Mouse (Mus musculus) urinary bladder, postnatal 10 days (tissue): Measurements from ENCODE around the gene Nr4a3.

Experiments used
- DNase-seq: peaks from one replicate; pipeline ENCODE4 v3.0.0; 2022; ENCODE audit warnings: low spot score

Nr4a3 gene

GRCm38 (mm10) chr4:48044491-48045211 is at the start of gene Nr4a3:
TSS of gene Nr4a3 (plus strand) at chr4:48045153.
- peak; percentile 44 for DNase-seq

GRCm38 (mm10) chr4:48002969-48003368 is 42.0 kb upstream of the Nr4a3 start:
- DNase-seq, result no peak

GRCm38 (mm10) chr4:48003456-48003855 is 41.5 kb upstream of the Nr4a3 start:
- no peak for DNase-seq

GRCm38 (mm10) chr4:48006355-48006754 is 38.6 kb upstream of the Nr4a3 start:
- DNase-seq, result no peak

- DNase-seq, result no peak
Measured at GRCm38 (mm10) chr4:48012209-48012608, 32.7 kb upstream of the Nr4a3 start.

- no peak for DNase-seq
Measured at GRCm38 (mm10) chr4:48022966-48023365, 22.0 kb upstream of the Nr4a3 start.

- DNase-seq, result no peak
Measured at GRCm38 (mm10) chr4:48029652-48030051, 15.3 kb upstream of the Nr4a3 start.

GRCm38 (mm10) chr4:48034287-48034686 is 10.7 kb upstream of the Nr4a3 start:
- DNase-seq, result no peak

GRCm38 (mm10) chr4:48037646-48038045 is 7.3 kb upstream of the Nr4a3 start:
- DNase-seq, result no peak

GRCm38 (mm10) chr4:48038847-48039246 is 6.1 kb upstream of the Nr4a3 start:
- no peak for DNase-seq

GRCm38 (mm10) chr4:48039736-48040135 is 5.2 kb upstream of the Nr4a3 start:
- no peak for DNase-seq

GRCm38 (mm10) chr4:48042466-48042785 is 2.5 kb upstream of the Nr4a3 start:
- no peak for DNase-seq

GRCm38 (mm10) chr4:48042786-48043701 is 1.9 kb upstream of the Nr4a3 start:
- peak; percentile 71 for DNase-seq

- no peak for DNase-seq
Measured at GRCm38 (mm10) chr4:48044141-48044490, 837 bp upstream of the Nr4a3 start.

- DNase-seq, result no peak
Measured at GRCm38 (mm10) chr4:48045281-48045720, 348 bp downstream of the Nr4a3 start.

GRCm38 (mm10) chr4:48045721-48046460 is 938 bp downstream of the Nr4a3 start:
- DNase-seq, result no peak

GRCm38 (mm10) chr4:48046461-48046901 is 1.5 kb downstream of the Nr4a3 start:
- DNase-seq, result no peak

GRCm38 (mm10) chr4:48047136-48047765 is 2.3 kb downstream of the Nr4a3 start:
- DNase-seq, result no peak

- no peak for DNase-seq
Measured at GRCm38 (mm10) chr4:48047766-48048371, 2.9 kb downstream of the Nr4a3 start.

- DNase-seq, result no peak
Measured at GRCm38 (mm10) chr4:48048456-48049315, 3.7 kb downstream of the Nr4a3 start.

GRCm38 (mm10) chr4:48050020-48050419 is 5.1 kb downstream of the Nr4a3 start:
- no peak for DNase-seq
